ENCODE assay signal across 1 mouse cellular context in genomic region chr5:151686606-151687525, GRCm38 (mm10).
A peak's percentile ranks its signal among the peaks of the same experiment; 100 is the strongest.
TF ChIP-seq lines count a peak whose summit lies in the region.

No protein-coding gene starts in this region.

TF ChIP-seq in CH12.LX, 34 proteins besides CTCF, POLR2A, EP300 and RAD21 (continued from another document):
- TF ChIP-seq NRF1 (IDR thresholded peaks at IDR 0.05; ENCODE audit: low read depth, low read length) (no peak), USF1 (IDR thresholded peaks at IDR 0.05; ENCODE audit: low read depth, low read length) (no peak), RCOR1 (conservative IDR thresholded peaks at IDR 0.05; ENCODE audit: low read depth, low read length) (no peak), MEF2A (IDR thresholded peaks at IDR 0.05; ENCODE audit: borderline replicate concordance, low read depth, low read length) (no peak), MYC (IDR thresholded peaks at IDR 0.05; ENCODE audit: low read depth, low read length) (peak; percentile 99), USF2 (conservative IDR thresholded peaks at IDR 0.05; ENCODE audit: low read depth, low read length) (peak; percentile 42), MAFK (IDR thresholded peaks at IDR 0.05; ENCODE audit: insufficient replicate concordance, low read length) (peak; percentile 14; the same call in 1 of the 2 replicates), ZMIZ1 (IDR thresholded peaks at IDR 0.05; ENCODE audit: low read depth, low read length) (no peak), NELFE (IDR thresholded peaks at IDR 0.05; ENCODE audit: low read depth, low read length) (peak; percentile 40; the same call in 1 of the 2 replicates), MAX (IDR thresholded peaks at IDR 0.05; ENCODE audit: low read length) (peak; percentile 99), E2F4 (IDR thresholded peaks at IDR 0.05; ENCODE audit: insufficient replicate concordance, low read depth, low read length) (0 out of 2 replicates have a peak, but pooled peaks have one; percentile 35), TCF12 (IDR thresholded peaks at IDR 0.05; ENCODE audit: low read depth, low read length) (0 out of 2 replicates have a peak, but pooled peaks have one; percentile 4), SIN3A (IDR thresholded peaks at IDR 0.05; ENCODE audit: low read length) (0 out of 2 replicates have a peak, but pooled peaks have one; percentile 59), BHLHE40 (IDR thresholded peaks at IDR 0.05; ENCODE audit: low read depth, low read length) (peak; percentile 76), MXI1 (IDR thresholded peaks at IDR 0.05; ENCODE audit: low read depth, low read length) (peak; percentile 84; the same call in 1 of the 2 replicates), MAZ (IDR thresholded peaks at IDR 0.05; ENCODE audit: low read depth, low read length) (0 out of 2 replicates have a peak, but pooled peaks have one; percentile 62), ELF1 (IDR thresholded peaks at IDR 0.05; ENCODE audit: low read depth, low read length) (peak; percentile 34; the same call in 1 of the 2 replicates), GABPA (IDR thresholded peaks at IDR 0.05; ENCODE audit: insufficient replicate concordance, low read depth, low read length) (no peak), ZKSCAN1 (IDR thresholded peaks at IDR 0.05; ENCODE audit: borderline replicate concordance, low read depth, low read length) (no peak), UBTF (IDR thresholded peaks at IDR 0.05; ENCODE audit: low read depth, low read length) (no peak), JUN (IDR thresholded peaks at IDR 0.05; ENCODE audit: insufficient read depth, low read depth, low read length) (no peak), CHD1 (IDR thresholded peaks at IDR 0.05; ENCODE audit: low read depth, low read length) (no peak), POLR2AphosphoS2 (IDR thresholded peaks at IDR 0.05; ENCODE audit: low read depth, low read length) (no peak), ZC3H11A (IDR thresholded peaks at IDR 0.05; ENCODE audit: low read depth, low read length) (no peak), CHD2 (IDR thresholded peaks at IDR 0.05; ENCODE audit: low read length) (no peak), HCFC1 (IDR thresholded peaks at IDR 0.05; ENCODE audit: low read depth, low read length) (no peak), PAX5 (IDR thresholded peaks at IDR 0.05; ENCODE audit: low read length) (no peak), IRF4 (IDR thresholded peaks at IDR 0.05; ENCODE audit: low read depth, low read length) (peak; percentile 56; the same call in 1 of the 2 replicates)
